Mouse (Mus musculus) bone marrow macrophage, adult 2 months (primary cell): ENCODE results near the gene Ubn2. TPM values are rescaled to one million over a fixed set of nuclear protein-coding genes. Genes with fewer than 3 reads are reported as not detected.

Experiments used
- H3K27ac ChIP-seq: 2 replicates; pipeline ENCODE4 v1.5.1; 2012; ENCODE audit warnings: low read depth, low read length; ENCODE audit not compliant: insufficient read depth
- H3K4me1 ChIP-seq: 2 replicates; pipeline ENCODE4 v1.6.1; 2012; ENCODE audit warnings: low read length; ENCODE audit not compliant: control insufficient read depth, insufficient read depth
- H3K4me3 ChIP-seq: 2 replicates; pipeline ENCODE4 v1.5.1; 2012; ENCODE audit warnings: mild to moderate bottlenecking, low read length, moderate library complexity; ENCODE audit not compliant: insufficient read depth
- CTCF ChIP-seq: IDR thresholded peaks from 2 replicates; pipeline ENCODE4 v1.5.1; 2012; ENCODE audit warnings: low read depth, mild to moderate bottlenecking, low read length, moderate library complexity
- POLR2A ChIP-seq: IDR thresholded peaks from 2 replicates; pipeline ENCODE4 v1.6.1; 2012; ENCODE audit warnings: mild to moderate bottlenecking, low read depth, low read length, borderline replicate concordance
- polyA plus RNA-seq: library from polyadenylated mRNA; stranded (reverse); fragments of >200 nt; gene quantifications from 2 replicates; pipeline ENCODE4 v1.2.4, GENCODE M21; 2012; ENCODE audit not compliant: missing spikeins, insufficient read depth, insufficient read length

Ubn2 gene
- polyA plus RNA-seq, 1 experiment = 26.4 TPM

DNA sequence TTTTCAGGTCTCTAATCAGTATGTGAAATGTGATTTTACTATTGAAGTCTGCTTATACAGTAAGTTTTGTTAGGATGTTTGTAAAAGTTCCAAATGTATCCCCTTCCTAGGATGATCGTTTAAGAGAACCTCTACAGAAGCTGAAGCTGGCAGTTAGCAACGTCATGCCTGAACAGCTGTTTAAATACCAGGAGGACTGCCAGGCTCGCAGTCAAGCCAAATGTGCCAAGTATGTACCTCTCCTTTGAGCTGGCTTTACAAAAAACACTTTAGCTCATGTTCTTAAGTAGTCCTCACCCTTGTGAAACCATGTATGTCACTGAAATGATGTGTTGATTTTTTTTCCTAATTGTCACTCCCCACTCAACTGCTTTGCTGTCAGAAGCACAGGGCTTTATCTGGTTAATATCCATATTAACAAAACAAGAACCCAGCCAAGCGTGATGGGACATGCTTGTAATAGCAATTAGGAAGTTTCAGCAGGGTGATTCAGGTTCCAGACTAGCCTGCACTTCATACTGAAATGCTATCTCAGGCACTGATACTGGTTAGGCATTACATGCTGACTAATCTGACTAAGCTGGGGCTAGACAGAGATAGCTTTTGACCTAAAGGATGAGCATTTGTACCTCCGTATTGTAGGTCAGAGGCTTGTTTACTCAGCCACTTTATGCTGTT is 48.1 kb downstream of the Ubn2 start:
- Histone ChIP-seq H3K4me3 (no peak overlapping the region), H3K27ac (no peak overlapping the region), H3K4me1 (peaks cover 14% of the 10 kb centered on the region)
- TF ChIP-seq POLR2A (no peak), CTCF (no peak)

DNA sequence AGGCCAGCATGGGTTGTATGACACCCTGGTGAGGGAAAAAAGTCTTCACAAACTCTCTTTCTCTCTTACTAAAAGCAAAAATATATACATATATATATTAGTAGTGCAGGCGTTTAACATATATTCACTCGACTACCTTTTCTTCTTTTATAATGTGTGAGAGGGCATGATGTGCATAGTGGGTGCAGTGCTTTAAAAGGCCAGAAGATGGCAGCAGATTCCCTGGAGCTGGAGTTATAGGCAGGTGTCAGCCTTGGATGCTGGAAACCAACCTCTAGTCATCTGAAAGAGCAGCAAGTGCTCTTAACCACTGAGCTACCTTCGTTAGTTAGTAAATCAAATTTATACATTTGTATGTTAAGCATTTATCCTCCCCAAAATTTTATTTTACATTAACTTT is 58.8 kb downstream of the Ubn2 start:
- no peak overlapping the region for H3K4me3 ChIP-seq
- peaks cover 11% of the 10 kb centered on the region for H3K4me1 ChIP-seq
- TF ChIP-seq CTCF (peak; percentile 25; the same call in 1 of the 2 replicates), POLR2A (no peak)
- H3K27ac ChIP-seq = no peak overlapping the region

DNA sequence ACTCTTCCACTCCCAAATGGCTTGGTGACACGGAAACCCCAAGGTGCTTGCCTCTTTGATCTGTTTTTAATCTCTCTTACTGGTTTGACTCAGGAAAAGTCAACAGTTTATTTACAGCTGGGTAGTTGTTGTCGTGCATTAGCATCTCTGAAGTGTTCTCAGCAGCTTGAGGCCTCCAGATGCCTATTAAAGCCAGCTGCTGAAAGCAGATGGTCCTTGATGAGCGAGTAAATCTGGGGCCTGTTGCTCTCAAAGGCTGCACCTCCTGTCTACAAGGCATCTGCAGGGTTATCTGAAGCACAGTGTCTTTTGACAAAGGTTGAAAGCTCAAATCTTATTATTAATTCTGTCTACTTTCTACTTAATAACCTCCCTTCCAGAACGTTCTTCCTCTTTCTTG is 61.9 kb downstream of the Ubn2 start:
- TF ChIP-seq CTCF (no peak), POLR2A (no peak)
- Histone ChIP-seq H3K4me1 (peaks cover 23% of the 10 kb centered on the region), H3K4me3 (no peak overlapping the region), H3K27ac (peak overlapping the region; percentile 26)

DNA sequence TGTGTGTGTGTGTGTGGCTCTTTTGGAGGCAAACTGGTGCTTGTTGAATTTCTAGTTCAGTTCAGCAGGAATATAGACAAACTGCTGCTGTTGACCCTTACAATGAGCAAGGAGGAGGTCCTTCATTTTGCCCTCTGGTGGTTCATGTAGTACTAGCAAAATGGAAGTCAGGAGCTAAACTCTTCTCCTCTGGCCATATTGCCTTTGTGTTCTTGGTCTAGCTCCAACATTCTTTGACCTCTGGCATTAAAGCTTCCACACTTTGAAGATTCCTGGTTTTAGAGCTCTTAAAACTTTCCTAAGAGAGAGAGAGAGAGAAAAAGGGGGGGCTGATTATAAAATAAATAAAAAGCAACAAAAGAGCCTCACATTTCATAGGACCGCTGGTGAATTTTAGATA is 78.3 kb downstream of the Ubn2 start:
- Histone ChIP-seq H3K4me3 (no peak overlapping the region), H3K4me1 (peaks cover 2% of the 10 kb centered on the region; the same call in 1 of the 2 replicates)
- TF ChIP-seq CTCF (no peak), POLR2A (no peak)

DNA sequence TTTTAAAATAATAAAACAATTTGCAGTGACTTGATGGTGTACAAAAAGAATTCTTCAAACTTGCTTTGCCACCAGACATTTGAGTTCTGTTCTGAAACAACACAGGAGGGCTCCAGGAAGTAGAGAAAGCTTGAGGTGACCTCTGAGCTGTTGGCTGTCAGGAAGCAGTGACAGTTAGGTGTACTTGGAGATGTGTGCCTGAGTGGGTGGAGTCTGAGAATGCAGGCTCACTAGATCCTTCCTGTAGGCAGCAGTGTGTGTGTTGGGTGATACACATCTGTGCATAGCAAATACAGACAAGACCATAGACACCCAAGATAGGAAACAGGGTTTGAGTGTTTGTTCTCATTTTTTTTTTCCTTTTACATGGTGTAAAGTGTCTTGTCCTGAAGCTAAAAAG is 79.1 kb downstream of the Ubn2 start:
- TF ChIP-seq POLR2A = no peak
- no peak for TF ChIP-seq CTCF
- Histone ChIP-seq H3K4me3 (no peak overlapping the region), H3K4me1 (no peaks in the 10 kb centered on the region), H3K27ac (no peak overlapping the region)

More for the DNA sequence above, 78.3 kb downstream of the Ubn2 start:
- no peak overlapping the region for H3K27ac ChIP-seq

DNA sequence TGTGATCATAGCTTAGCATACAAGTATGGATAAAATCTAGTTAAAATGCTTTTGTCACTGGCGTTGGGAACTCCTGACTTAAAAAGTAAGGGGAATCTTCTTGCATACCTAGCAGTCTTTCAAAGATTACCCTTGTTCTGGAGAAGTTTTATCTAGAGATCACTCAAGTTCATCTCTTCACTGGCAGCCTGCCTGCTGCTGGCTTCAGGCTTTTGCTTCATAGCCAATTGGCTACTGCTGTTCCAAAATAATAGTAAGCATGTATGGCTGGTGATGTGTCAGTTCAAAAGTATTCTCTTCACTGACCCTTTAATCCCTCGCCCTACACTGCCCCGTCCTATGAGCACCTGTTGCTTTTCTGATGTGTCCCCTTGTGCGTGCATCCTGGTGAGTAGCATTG is 81.5 kb downstream of the Ubn2 start:
- Histone ChIP-seq H3K27ac (no peak overlapping the region), H3K4me1 (no peaks in the 10 kb centered on the region), H3K4me3 (no peak overlapping the region)
- TF ChIP-seq POLR2A (no peak), CTCF (no peak)

DNA sequence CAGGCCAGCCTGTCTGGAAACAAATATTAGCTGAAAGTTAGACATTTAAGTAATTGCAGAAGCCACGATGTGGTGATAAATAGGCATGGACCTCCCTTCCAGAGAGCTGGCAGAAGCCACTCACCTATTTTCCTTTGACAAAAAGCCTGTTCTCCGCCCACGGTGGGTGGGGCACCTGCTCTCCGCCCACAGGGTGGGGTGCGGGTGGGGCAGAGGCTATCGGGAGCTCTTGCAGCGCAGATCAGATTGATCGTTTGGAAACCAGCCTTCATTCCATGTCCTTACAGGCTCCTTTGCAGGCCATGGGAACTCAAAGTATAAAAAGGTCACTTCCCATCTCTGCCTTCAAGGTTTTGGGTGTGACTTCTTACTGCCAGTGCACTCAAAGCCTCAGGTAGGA is 90.1 kb downstream of the Ubn2 start:
- Histone ChIP-seq H3K4me1 (no peaks in the 10 kb centered on the region), H3K4me3 (no peak overlapping the region), H3K27ac (no peak overlapping the region)
- TF ChIP-seq POLR2A (no peak), CTCF (no peak)

DNA sequence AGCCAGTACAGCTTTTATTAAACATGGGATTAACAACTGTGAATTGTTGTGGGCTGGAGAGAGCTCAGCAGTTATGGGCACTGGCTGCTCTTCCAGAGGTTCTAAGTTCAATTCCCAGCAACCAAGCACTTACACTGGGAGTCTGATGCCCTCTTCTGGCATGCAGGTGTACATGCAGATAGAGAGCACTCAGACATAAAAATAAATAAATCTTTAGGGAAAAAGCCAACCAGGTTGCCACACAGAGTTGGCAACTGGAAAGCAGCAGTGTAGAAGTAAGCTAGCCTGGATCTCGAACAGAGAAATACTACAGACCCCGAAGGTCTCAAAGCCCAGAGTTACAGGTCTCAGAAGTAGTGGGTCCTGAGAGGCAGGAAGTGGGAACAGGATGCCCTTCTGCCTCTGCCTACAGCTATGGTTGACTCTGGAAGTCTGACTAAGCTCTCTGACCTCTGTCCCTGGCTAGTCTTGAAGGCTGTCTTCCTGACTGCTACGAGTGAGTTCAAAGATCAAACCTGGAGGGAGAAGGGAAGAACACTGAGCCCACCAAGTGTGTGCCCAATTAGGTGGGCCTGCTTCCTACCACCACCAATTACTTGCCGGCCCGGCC is 97.6 kb downstream of the Ubn2 start:
- H3K4me1 ChIP-seq = peaks cover 10% of the 10 kb centered on the region
- TF ChIP-seq POLR2A = no peak
- TF ChIP-seq CTCF = peak; percentile 16; the same call in 1 of the 2 replicates
- H3K27ac ChIP-seq = 0 out of 2 replicates have a peak overlapping the region, but pooled peaks have one; percentile 11
- no peak overlapping the region for H3K4me3 ChIP-seq

DNA sequence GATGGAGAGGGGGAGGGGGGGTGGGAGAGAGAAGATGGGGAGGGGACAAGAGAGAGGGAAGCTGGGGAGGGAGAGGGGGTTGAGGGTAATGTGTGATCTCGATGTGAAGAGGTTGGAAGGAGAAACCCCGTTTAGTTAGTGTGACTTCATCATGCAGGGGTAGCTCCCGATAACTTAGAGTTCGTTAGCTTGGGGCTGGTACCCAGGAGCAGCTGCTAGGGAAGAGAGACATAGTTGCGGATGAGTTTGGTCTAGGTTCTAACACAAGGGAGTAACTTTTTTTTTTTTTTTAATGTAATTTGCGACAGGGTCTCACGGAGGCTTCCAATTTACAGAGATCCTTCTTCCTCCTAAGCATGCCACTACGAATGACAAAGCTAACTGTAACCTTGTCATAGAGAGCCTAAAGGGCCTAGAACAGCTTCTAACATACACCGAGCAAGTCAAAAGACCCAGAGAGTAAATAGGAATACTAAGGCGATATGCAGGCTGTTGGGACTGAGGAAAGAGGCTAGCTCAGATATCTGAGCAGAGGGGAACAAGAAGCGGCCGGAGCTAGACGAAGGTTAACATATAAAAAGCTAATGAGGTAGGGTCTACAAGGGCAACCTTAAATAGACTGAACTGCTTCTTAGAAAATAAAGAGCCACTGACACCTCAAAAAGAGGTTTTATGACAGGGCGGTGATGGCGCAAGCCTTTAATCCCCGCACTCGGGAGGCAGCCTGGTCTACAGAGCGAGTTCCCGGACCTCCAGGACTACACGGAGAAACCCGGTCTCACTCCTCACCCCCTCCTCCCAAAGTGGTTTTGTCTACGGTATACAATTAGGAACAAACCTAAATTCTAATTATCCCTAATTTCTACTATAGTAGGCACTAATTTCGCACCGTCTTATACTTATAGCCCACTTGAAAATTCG is 99.0 kb downstream of the Ubn2 start:
- TF ChIP-seq POLR2A (no peak), CTCF (no peak)
- H3K4me3 ChIP-seq = peak overlapping the region; percentile 62
- H3K27ac ChIP-seq = peak overlapping the region; percentile 87
- peaks cover 10% of the 10 kb centered on the region for H3K4me1 ChIP-seq
